Comparison of ENCODE assay signal across 7 mouse cellular contexts in the genomic region with DNA sequence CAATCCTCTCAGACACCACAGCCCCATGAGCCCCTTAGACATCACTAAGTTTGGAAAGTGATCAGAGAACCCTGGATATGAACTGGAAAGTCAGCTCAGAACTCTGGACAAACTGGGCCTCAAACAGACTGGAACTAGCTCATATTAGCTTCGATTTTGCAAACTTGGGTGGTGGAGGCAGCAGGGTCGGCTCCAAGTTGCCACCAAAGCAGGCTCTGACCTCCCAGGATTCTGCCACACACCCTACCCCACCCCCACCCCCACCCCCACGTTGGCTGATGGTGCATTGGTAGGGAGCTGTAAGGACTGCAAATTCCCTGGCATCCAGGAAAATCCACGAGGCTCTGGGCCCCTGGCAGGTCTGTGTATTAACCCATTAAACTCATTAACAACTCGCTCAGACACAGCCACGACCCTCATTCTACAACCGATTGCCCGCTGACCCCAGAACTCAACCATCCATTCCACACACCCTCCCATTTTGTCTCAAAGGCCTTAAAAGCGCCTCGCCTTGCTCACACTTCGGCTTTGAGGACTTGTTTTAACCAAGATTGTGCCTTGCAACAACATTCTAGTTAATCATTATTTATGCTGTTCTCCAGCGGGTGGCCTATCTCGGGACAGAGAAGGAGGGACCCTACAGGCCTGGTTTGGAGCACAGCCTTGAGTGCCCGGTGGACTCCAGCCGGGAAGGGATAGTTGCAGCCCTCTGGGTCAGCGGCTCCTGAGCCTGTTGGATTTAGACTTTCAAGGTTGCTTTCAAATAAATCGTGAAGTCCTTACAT. TPM values are rescaled to one million over a fixed set of nuclear protein-coding genes. Genes with fewer than 3 reads are reported as not detected.
A peak's percentile ranks its signal among the peaks of the same experiment; 100 is the strongest.
DNase-seq lines count a peak whose midpoint lies in the region; ATAC-seq lines count a peak whose summit lies in the region.

No protein-coding gene starts in this region.

- H3K4me3 ChIP-seq in embryonic facial prominence, embryonic 11.5 days (ENCODE audit: low read depth, low read length), result peak overlapping the region; percentile 75
- peak overlapping the region; percentile 48 for H3K4me3 ChIP-seq in forebrain, embryonic 15.5 days
- H3K4me3 ChIP-seq in midbrain, embryonic 16.5 days (ENCODE audit: low read depth, low read length), result peak overlapping the region; percentile 62

- peaks cover 9% of the 10 kb centered on the region; the same call in 1 of the 2 replicates for H3K27me3 ChIP-seq in embryonic facial prominence, embryonic 11.5 days (ENCODE audit: control insufficient read depth, insufficient read depth, low read length)
- H3K27me3 ChIP-seq in forebrain, embryonic 15.5 days, result peaks cover 85% of the 10 kb centered on the region
- H3K27me3 ChIP-seq in midbrain, embryonic 16.5 days (ENCODE audit: control insufficient read depth, insufficient read depth, low read depth, low read length), result peaks cover 14% of the 10 kb centered on the region

- H3K27ac ChIP-seq in embryonic facial prominence, embryonic 11.5 days (replicated peaks; ENCODE audit: low read depth, low read length), result no peak overlapping the region
- H3K27ac ChIP-seq in forebrain, embryonic 15.5 days (replicated peaks), result no peak overlapping the region
- H3K27ac ChIP-seq in midbrain, embryonic 16.5 days (ENCODE audit: low read length), result peak overlapping the region; percentile 8; the same call in 1 of the 2 replicates

- peak overlapping the region; percentile 74 for H3K9ac ChIP-seq in embryonic facial prominence, embryonic 11.5 days (replicated peaks; ENCODE audit: low read length)
- H3K9ac ChIP-seq in forebrain, embryonic 15.5 days (replicated peaks), result no peak overlapping the region; the same call in 1 of the 2 replicates
- H3K9ac ChIP-seq in midbrain, embryonic 16.5 days (ENCODE audit: low read depth, low read length), result peak overlapping the region; percentile 74

- peak overlapping the region; percentile 96 for H3K4me2 ChIP-seq in embryonic facial prominence, embryonic 11.5 days (ENCODE audit: low read depth, low read length)
- H3K4me2 ChIP-seq in forebrain, embryonic 15.5 days (replicated peaks), result no peak overlapping the region; the same call in 1 of the 2 replicates
- H3K4me2 ChIP-seq in midbrain, embryonic 16.5 days (ENCODE audit: low read length), result peak overlapping the region; percentile 91

- DNase-seq in embryonic facial prominence, embryonic 11.5 days (ENCODE audit: low spot score), result peak; percentile 23
- peak; percentile 73 for DNase-seq in kidney, postnatal 14 days
- no peak for DNase-seq in frontal cortex, adult 2 months (ENCODE audit: extremely low spot score in 1 of 2, low spot score in 1 of 2)
- no peak for DNase-seq in urinary bladder, postnatal 10 days (ENCODE audit: low spot score)
- no peak for DNase-seq in ovary, adult 18-20 months (ENCODE audit: low spot score)

- 11% methylated on average over 17 of the region's 17 CpGs for WGBS in embryonic facial prominence, embryonic 11.5 days
- 15% methylated on average over 17 of the region's 17 CpGs for WGBS in forebrain, embryonic 15.5 days
- WGBS in midbrain, embryonic 16.5 days, result 14% methylated on average over 17 of the region's 17 CpGs

- no peak for ATAC-seq in embryonic facial prominence, embryonic 11.5 days (replicated peaks; ENCODE audit: insufficient number of reproducible peaks, low FRiP score, low TSS enrichment, low read depth)
- no peak for ATAC-seq in forebrain, embryonic 15.5 days (replicated peaks)
- no peak for ATAC-seq in midbrain, embryonic 16.5 days

- H3K4me1 ChIP-seq in embryonic facial prominence, embryonic 11.5 days (ENCODE audit: control insufficient read depth, insufficient read depth, low read length), result peaks cover 6% of the 10 kb centered on the region
- H3K4me1 ChIP-seq in forebrain, embryonic 15.5 days, result peaks cover 54% of the 10 kb centered on the region
- peaks cover 36% of the 10 kb centered on the region for H3K4me1 ChIP-seq in midbrain, embryonic 16.5 days (ENCODE audit: control insufficient read depth, insufficient read depth, low read length)

- no peaks in the 10 kb centered on the region for H3K36me3 ChIP-seq in embryonic facial prominence, embryonic 11.5 days (replicated peaks; ENCODE audit: control insufficient read depth, insufficient read depth, low read depth, low read length)
- no peaks in the 10 kb centered on the region for H3K36me3 ChIP-seq in forebrain, embryonic 15.5 days
- no peaks in the 10 kb centered on the region for H3K36me3 ChIP-seq in midbrain, embryonic 16.5 days (ENCODE audit: control insufficient read depth, insufficient read depth, low read length)

- H3K9me3 ChIP-seq in embryonic facial prominence, embryonic 11.5 days (replicated peaks; ENCODE audit: control insufficient read depth, low read length), result no peaks in the 10 kb centered on the region
- no peaks in the 10 kb centered on the region for H3K9me3 ChIP-seq in forebrain, embryonic 15.5 days
- no peaks in the 10 kb centered on the region for H3K9me3 ChIP-seq in midbrain, embryonic 16.5 days (replicated peaks; ENCODE audit: control insufficient read depth, low read length, poor library complexity, severe bottlenecking)

RNA-seq across cellular contexts. Expression of gene Hs3st3b1, which starts 3.6 kb away (rescaled TPM):
- 14.7 and 15.2 TPM in 2 replicates for polyA plus RNA-seq in embryonic facial prominence, embryonic 11.5 days (2014; fragmentation: Nextera tagmentation; extraction: Ambion mirVana)
- polyA plus RNA-seq in forebrain, embryonic 15.5 days (2015; fragmentation: Nextera tagmentation; extraction: Ambion mirVana), result 4.3 and 4.4 TPM in 2 replicates
- 9.4 and 15.4 TPM in 2 replicates for polyA plus RNA-seq in midbrain, embryonic 16.5 days (2015; fragmentation: Nextera tagmentation; extraction: Ambion mirVana)
- polyA plus RNA-seq in frontal cortex, adult 2 months (2012; rRNA removed), result 3.6 and 3.9 TPM in 2 replicates

Comparison
In these comparisons a context has a peak if more than half of its experiments do, and no peak if none do; other contexts are left out.
1. DNase-seq: peak in embryonic facial prominence, embryonic 11.5 days (single experiment) and kidney, postnatal 14 days (single experiment); none in frontal cortex, adult 2 months (0 of 2), urinary bladder, postnatal 10 days (single experiment) and ovary, adult 18-20 months (single experiment).
2. Peak in every context shown above with its lines, with median percentiles within 50 percentile points of each other: H3K4me3 ChIP-seq.